Mouse (Mus musculus) stomach, embryonic 16.5 days (tissue): ENCODE results near the gene Fdx1l. TPM values are rescaled to one million over a fixed set of nuclear protein-coding genes. Genes with fewer than 3 reads are reported as not detected.
A peak's percentile ranks its signal among the peaks of the same experiment; 100 is the strongest.

Experiments used
- ATAC-seq: fragments of 200-750 bp; cut with Nextera tagmentation; 2 replicates; pipeline ENCODE4 v1.8.0; 2017; ENCODE audit warnings: moderate number of reproducible peaks, moderate TSS enrichment; ENCODE audit not compliant: insufficient read depth, low FRiP score
- H3K27ac ChIP-seq: fragments of 300-500 bp; sonication (generic); 2 replicates; pipeline ENCODE4 v1.5.1; 2014; ENCODE audit warnings: low read length
- H3K27me3 ChIP-seq: fragments of 300-500 bp; sonication (generic); 2 replicates; pipeline ENCODE4 v1.6.1; 2014; ENCODE audit warnings: low read length, control low read depth, mixed read lengths; ENCODE audit not compliant: control insufficient read depth, insufficient read depth
- H3K36me3 ChIP-seq: fragments of 300-500 bp; sonication (generic); 2 replicates; pipeline ENCODE4 v1.6.1; 2014; ENCODE audit warnings: low read length; ENCODE audit not compliant: control insufficient read depth, insufficient read depth
- H3K4me1 ChIP-seq: fragments of 300-500 bp; sonication (generic); 2 replicates; pipeline ENCODE4 v1.6.1; 2014; ENCODE audit warnings: low read length, control low read depth, mixed read lengths; ENCODE audit not compliant: control insufficient read depth, insufficient read depth
- H3K4me2 ChIP-seq: fragments of 300-500 bp; sonication (generic); 2 replicates; pipeline ENCODE4 v1.6.1; 2014; ENCODE audit warnings: low read depth, low read length, mixed read lengths
- H3K4me3 ChIP-seq: fragments of 300-500 bp; sonication (generic); replicated peaks from 2 replicates; pipeline ENCODE4 v1.5.1; 2014; ENCODE audit warnings: mild to moderate bottlenecking, low read length
- H3K9ac ChIP-seq: fragments of 300-500 bp; sonication (generic); 2 replicates; pipeline ENCODE4 v1.6.1; 2014; ENCODE audit warnings: low read length
- H3K9me3 ChIP-seq: fragments of 300-500 bp; sonication (generic); replicated peaks from 2 replicates; pipeline ENCODE4 v1.6.1; 2016; ENCODE audit warnings: low read length, control low read depth; ENCODE audit not compliant: control insufficient read depth
- WGBS: fragments of 180-500 bp; shearing (Covaris S2); extraction: QIAGEN DNeasy Blood & Tissue Kit; methylation state at CpG from one replicate; pipeline ENCODE4 v1.1.7; 2014; 5-methylcytosine and 5-hydroxymethylcytosine counted together
- polyA plus RNA-seq: library from polyadenylated mRNA; unstranded; fragments of >200 nt; fragmentation: Nextera tagmentation; extraction: Ambion mirVana; gene quantifications from 2 replicates; pipeline ENCODE4 v1.2.1, GENCODE M21; 2015

Fdx1l gene
- polyA plus RNA-seq, 1 experiment from 2014 or later: 49.7 TPM

DNA sequence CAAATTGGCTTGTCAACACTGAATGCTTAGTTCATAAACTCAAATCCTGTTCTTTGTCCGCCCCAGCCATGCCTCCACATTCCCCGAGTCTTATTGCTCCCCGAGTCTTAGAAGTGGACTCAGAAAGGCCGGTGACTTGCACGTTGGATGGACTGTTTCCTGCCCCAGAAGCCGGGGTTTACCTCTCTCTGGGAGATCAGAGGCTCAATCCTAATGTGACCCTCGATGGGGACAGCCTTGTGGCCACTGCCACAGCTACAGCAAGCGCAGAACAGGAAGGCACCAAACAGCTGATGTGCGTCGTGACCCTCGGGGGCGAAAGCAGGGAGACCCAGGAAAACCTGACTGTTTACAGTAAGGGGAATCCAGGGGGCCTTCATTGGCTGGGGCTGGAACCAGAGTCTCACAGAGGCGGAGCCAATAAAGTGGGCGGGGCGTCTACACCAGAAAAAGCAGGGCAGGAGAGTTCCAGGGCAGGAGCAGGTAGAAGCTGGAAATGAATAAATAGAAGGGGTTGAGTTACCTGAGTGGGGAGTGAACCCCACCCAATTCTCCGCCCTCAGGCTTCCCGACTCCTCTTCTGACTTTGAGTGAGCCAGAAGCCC is 38.8 kb downstream of the Fdx1l start:
- no peak overlapping the region for H3K4me2 ChIP-seq
- WGBS: 5% methylated on average over 17 of the region's 17 CpGs
- H3K4me3 ChIP-seq: no peak overlapping the region

DNA sequence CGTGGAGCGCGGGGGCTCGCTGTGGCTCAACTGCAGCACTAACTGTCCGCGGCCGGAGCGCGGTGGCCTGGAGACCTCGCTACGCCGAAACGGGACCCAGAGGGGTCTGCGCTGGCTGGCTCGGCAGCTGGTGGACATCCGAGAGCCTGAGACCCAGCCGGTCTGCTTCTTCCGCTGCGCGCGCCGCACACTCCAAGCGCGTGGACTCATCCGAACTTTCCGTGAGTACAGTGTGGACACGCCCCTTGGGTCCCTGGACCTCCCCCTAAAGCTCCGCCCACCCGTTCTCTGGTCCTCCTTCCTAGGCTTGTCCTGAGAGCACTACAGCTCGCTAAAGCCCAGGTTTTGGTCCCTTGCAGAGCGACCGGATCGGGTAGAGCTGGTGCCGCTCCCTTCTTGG is 40.3 kb downstream of the Fdx1l start:
- H3K4me1 ChIP-seq: peaks cover 37% of the 10 kb centered on the region
- no peaks in the 10 kb centered on the region for H3K9me3 ChIP-seq
- peak overlapping the region; percentile 97 for H3K4me2 ChIP-seq
- peaks cover 69% of the 10 kb centered on the region for H3K27me3 ChIP-seq
- peak overlapping the region; percentile 64 for H3K9ac ChIP-seq
- ATAC-seq: peak; percentile 77
- no peaks in the 10 kb centered on the region for H3K36me3 ChIP-seq
- under 1% methylated on average over 34 of the region's 34 CpGs for WGBS
- peak overlapping the region; percentile 54 for H3K4me3 ChIP-seq
- no peak overlapping the region for H3K27ac ChIP-seq

More for the DNA sequence above, 38.8 kb downstream of the Fdx1l start:
- Histone ChIP-seq H3K27ac (no peak overlapping the region), H3K9me3 (no peaks in the 10 kb centered on the region; the same call in 1 of the 2 replicates), H3K36me3 (no peaks in the 10 kb centered on the region), H3K4me1 (peaks cover 32% of the 10 kb centered on the region), H3K27me3 (peaks cover 75% of the 10 kb centered on the region), H3K9ac (no peak overlapping the region)
- ATAC-seq: no peak

DNA sequence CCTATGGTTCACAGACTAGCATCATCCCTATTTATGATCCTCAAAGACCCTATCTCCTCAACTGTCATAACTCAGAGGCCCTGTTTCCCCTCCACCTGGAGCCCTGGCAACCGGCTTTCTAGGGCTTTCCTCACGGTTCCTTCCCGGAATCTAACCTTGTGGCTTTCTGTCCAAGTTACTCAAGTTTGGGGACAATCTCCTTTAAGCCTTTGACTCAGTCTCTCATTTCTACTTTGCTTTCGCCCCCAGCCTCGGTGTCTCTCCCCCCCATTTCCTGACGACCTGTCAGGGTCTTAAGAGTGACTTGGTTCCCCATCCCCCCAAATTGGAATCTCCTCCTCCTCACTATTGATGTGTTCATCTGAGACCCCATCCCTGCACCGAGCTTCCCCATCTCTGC is 40.9 kb downstream of the Fdx1l start:
- Histone ChIP-seq H3K9ac (peak overlapping the region; percentile 64; the same call in 1 of the 2 replicates), H3K4me3 (peak overlapping the region; percentile 54), H3K4me1 (peaks cover 36% of the 10 kb centered on the region), H3K27me3 (peaks cover 62% of the 10 kb centered on the region), H3K27ac (no peak overlapping the region), H3K9me3 (no peaks in the 10 kb centered on the region), H3K4me2 (peak overlapping the region; percentile 97), H3K36me3 (no peaks in the 10 kb centered on the region)
- ATAC-seq: no peak
- 2% methylated on average over 7 of the region's 7 CpGs for WGBS

DNA sequence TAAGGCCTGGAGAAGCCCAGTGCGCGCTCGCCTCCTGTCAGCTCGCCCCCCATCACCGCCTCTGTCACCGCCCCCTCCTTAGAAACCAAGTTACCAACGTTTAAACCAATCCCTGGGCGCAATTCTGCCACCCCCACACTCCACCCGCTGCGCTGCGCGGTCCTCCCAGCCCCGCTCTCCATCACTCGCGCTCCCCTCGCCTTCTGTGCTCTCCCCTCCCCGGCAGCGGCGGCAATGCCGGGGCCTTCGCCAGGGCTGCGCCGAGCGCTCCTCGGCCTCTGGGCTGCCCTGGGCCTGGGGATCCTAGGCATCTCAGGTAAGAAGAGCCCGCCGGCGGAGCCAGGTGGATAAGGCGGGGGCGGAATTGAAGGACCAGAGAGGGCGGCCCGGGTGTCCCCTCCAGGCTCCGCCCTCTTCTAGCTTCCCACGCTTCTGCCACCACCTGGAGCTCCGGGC is 41.5 kb downstream of the Fdx1l start, which contains the start of gene Icam5:
Icam5 (plus strand) TSS at position 178 of the 456 bp plus-strand sequence.
- peak within 1 kb of the TSS; percentile 64 for H3K9ac ChIP-seq
- no peak for ATAC-seq
- H3K9me3 ChIP-seq: no peaks in the 10 kb centered on the region
- peak within 1 kb of the TSS; percentile 56 for H3K27ac ChIP-seq
- peak within 1 kb of the TSS; percentile 54 for H3K4me3 ChIP-seq
- H3K4me1 ChIP-seq: peaks cover 31% of the 10 kb centered on the region
- H3K4me2 ChIP-seq: peak within 1 kb of the TSS; percentile 97
- no peaks in the 10 kb centered on the region for H3K36me3 ChIP-seq
- H3K27me3 ChIP-seq: peaks cover 57% of the 10 kb centered on the region
- WGBS: under 1% methylated on average over 35 of the region's 35 CpGs

DNA sequence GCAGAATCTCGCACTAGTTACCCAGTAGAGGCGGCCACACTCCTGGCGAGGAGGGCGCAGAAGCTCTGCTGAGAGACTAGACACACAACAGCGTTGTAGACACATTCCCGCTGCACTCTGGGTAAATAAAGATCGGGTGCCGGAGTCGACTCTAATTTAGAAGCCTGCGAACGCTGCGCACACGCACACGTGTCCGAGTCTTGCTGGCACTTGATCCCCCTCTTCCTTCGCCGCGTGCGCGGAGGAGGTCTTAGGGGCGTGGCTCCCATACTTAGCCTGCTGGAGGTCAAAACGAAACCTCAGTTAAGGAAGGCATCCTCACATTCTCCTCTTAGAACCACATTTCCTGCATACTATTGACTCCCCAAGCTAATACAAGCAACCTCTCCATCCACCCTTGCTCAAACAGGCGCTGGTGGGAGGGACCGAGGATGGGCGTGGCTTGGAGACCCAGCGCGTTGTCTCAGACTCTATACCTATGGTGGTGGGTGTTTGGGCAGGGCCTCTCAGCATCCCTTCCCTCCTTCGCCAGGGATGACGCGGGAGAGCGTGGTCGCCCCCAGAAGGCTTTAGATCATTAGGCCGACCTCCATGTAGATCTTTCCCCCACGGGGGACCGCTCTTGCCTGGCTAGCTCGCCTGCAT is 42.0 kb downstream of the Fdx1l start:
- Histone ChIP-seq H3K4me3 (peak overlapping the region; percentile 54), H3K36me3 (no peaks in the 10 kb centered on the region), H3K27me3 (peaks cover 52% of the 10 kb centered on the region), H3K4me1 (peaks cover 28% of the 10 kb centered on the region), H3K4me2 (peak overlapping the region; percentile 97), H3K9ac (peak overlapping the region; percentile 49), H3K27ac (peak overlapping the region; percentile 56), H3K9me3 (no peaks in the 10 kb centered on the region)
- under 1% methylated on average over 36 of the region's 36 CpGs for WGBS
- ATAC-seq: peak; percentile 25

DNA sequence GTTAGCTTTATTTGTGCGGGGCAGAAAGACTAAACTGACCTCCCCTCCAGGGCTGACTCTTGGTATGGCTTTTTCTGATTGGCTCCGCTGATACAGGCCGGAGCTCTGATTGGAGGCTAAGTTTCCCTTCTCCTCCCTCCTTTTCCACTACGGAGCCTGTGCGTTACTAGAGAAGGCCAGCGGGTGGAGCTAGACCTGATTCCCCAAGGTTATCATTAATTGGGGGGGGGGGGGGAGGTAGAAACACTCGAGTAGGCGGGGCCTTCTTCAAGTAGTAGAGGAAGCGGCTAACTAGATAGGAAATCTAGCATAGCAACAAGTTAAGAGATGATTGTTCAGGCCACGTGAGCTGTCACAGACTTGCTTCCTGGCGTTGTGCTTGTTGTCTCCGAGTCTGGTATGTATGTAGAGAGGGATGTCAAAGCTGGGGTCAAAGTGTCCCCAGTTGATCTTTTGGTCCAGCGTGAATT is 42.6 kb downstream of the Fdx1l start:
- peak overlapping the region; percentile 54 for H3K4me3 ChIP-seq
- H3K9me3 ChIP-seq: no peaks in the 10 kb centered on the region
- H3K4me1 ChIP-seq: peaks cover 28% of the 10 kb centered on the region
- peak; percentile 74; the same call in 1 of the 2 replicates for ATAC-seq
- WGBS: 0% methylated on average over 13 of the region's 13 CpGs
- H3K4me2 ChIP-seq: peak overlapping the region; percentile 97
- H3K27ac ChIP-seq: peak overlapping the region; percentile 56
- H3K9ac ChIP-seq: peak overlapping the region; percentile 49; the same call in 1 of the 2 replicates
- H3K36me3 ChIP-seq: no peaks in the 10 kb centered on the region
- peaks cover 46% of the 10 kb centered on the region for H3K27me3 ChIP-seq

DNA sequence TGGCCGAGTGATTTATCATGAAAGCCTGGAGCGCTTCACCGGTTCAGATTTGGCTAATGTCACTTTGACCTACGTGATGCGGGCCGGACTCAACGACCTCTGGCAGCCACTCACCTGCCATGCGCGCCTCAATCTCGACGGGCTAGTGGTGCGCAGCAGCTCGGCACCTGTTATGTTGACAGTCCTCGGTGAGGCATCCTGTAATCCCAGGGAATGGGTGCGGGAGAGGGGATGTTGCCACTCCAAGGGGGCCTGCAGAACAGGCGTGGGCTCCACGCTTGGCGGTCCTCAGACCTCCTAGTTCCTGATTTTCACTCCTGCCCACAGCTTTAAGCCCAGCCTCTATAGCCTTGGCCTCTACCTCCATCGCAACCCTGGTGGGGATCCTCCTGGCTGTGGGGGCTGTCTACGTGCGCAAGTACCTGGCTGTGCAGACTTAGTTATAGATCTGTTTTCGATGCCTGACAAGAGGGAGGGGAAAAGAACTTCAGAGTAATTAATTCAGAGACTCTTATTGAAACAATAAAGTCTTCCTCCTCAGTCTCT is 43.3 kb downstream of the Fdx1l start:
- H3K27ac ChIP-seq: no peak overlapping the region
- peak overlapping the region; percentile 97 for H3K4me2 ChIP-seq
- no peak for ATAC-seq
- H3K9me3 ChIP-seq: no peaks in the 10 kb centered on the region
- H3K36me3 ChIP-seq: no peaks in the 10 kb centered on the region
- peak overlapping the region; percentile 54 for H3K4me3 ChIP-seq
- 17% methylated on average over 22 of the region's 22 CpGs for WGBS
- H3K9ac ChIP-seq: no peak overlapping the region
- H3K4me1 ChIP-seq: peaks cover 31% of the 10 kb centered on the region
- H3K27me3 ChIP-seq: peaks cover 40% of the 10 kb centered on the region

DNA sequence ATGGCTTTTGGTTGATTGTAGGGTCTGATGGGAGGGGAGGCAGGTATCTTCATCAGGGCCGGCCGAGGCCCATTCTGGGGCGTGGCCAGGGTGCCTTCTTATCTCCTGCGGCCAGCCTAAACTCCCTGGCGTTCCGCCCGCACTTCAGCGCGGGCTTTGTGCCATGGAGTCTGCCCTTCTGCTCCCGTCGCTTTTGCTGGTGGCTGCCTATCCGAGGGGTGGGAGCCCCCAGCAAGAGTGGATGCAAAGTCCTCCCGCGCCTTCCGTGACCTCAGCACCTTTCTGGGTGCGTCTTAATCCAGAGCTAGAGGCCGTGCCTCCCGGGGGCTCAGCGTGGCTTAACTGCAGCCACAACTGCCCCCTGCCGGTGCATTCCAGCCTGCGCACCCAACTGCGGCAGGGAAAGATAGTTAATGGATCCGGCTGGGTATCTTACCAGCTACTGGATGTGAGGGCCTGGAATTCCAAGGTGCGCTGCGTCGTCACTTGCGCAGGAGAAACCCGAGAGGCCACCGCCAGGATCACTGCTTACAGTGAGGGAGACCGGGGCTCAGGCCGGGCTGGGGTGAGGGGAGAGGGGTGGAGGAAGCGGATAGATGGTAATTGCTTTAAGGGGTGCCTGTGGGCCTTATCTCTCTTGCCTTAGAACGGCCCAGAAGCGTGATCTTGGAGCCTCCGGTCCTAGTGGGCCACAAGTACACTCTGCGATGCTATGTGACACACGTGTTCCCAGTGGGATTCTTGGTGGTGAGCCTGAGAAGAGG is 43.9 kb downstream of the Fdx1l start, which contains the start of gene Icam4:
Icam4 (plus strand) TSS at position 83 of the 764 bp plus-strand sequence.
- Histone ChIP-seq H3K27ac (no peak within 1 kb of the TSS), H3K4me2 (peak within 1 kb of the TSS; percentile 97), H3K4me1 (peaks cover 31% of the 10 kb centered on the region), H3K9me3 (no peaks in the 10 kb centered on the region), H3K27me3 (peaks cover 33% of the 10 kb centered on the region), H3K4me3 (peak within 1 kb of the TSS; percentile 54), H3K36me3 (no peaks in the 10 kb centered on the region), H3K9ac (peak within 1 kb of the TSS; percentile 65)
- WGBS: 2% methylated on average over 37 of the region's 37 CpGs
- ATAC-seq: 0 out of 2 replicates have a peak, but pooled peaks have one; percentile 19
